Mouse (Mus musculus): ENCODE measurements around the gene Phactr4. TPM values are rescaled to one million over a fixed set of nuclear protein-coding genes. Genes with fewer than 3 reads are reported as not detected.

The Phactr4 gene
- polyA plus RNA-seq, 1 experiment from 2014 or later, result 27.5 TPM

DNA sequence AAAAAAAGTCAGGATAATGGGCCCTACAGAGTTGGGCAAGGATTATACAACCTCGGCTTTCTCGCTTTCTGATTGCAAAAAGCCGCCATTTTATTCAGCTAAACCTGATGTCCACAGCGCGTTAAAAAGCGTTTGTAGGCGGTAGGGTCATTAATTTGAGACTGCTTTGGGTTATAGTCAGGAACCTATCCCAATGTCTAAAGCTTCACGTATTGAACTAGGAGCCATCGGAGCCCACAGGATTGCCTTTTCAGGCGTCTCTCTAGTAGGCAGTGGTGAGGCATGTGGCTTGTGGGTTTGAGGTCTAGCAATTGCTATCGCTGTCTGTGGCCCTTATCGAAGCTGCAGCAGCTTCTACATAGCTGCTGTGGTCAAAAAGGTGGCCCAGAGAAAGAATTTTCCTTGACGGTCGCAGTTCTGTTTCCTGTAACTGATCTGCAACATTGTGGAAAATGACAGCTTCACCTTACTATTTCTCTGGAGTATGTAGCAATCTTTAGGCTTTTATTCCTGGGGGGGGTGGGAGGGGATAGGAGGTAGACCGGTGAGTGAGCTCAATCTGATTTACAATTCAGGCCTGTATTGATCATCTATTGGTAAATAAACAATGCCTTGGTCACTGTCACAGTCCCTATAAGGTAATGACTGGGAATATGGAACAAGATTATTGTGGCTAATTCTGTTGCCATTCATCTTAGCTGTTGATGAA lies 113.0 kb downstream of the Phactr4 start:
- Histone ChIP-seq H3K27me3 (ENCODE audit: control insufficient read depth, insufficient read depth, low read length) (no peaks in the 10 kb centered on the region), H3K4me2 (replicated peaks; ENCODE audit: low read depth, low read length) (peak overlapping the region; percentile 65), H3K27ac (ENCODE audit: low read length) (peak overlapping the region; percentile 93), H3K36me3 (ENCODE audit: control insufficient read depth, insufficient read depth, low read length) (peaks cover 29% of the 10 kb centered on the region), H3K4me1 (ENCODE audit: control insufficient read depth, insufficient read depth, low read length) (0 out of 2 replicates have a peak, but pooled peaks cover 4% of the 10 kb centered on the region), H3K4me3 (ENCODE audit: low read depth, low read length) (peak overlapping the region; percentile 89), H3K9ac (replicated peaks; ENCODE audit: low read depth, low read length) (peak overlapping the region; percentile 94), H3K9me3 (ENCODE audit: control insufficient read depth, low read depth, low read length) (no peaks in the 10 kb centered on the region)
- ATAC-seq (ENCODE audit: insufficient number of reproducible peaks, insufficient read depth, low FRiP score, low read depth), result no peak
- 2% methylated on average over 15 of the region's 15 CpGs for WGBS

DNA sequence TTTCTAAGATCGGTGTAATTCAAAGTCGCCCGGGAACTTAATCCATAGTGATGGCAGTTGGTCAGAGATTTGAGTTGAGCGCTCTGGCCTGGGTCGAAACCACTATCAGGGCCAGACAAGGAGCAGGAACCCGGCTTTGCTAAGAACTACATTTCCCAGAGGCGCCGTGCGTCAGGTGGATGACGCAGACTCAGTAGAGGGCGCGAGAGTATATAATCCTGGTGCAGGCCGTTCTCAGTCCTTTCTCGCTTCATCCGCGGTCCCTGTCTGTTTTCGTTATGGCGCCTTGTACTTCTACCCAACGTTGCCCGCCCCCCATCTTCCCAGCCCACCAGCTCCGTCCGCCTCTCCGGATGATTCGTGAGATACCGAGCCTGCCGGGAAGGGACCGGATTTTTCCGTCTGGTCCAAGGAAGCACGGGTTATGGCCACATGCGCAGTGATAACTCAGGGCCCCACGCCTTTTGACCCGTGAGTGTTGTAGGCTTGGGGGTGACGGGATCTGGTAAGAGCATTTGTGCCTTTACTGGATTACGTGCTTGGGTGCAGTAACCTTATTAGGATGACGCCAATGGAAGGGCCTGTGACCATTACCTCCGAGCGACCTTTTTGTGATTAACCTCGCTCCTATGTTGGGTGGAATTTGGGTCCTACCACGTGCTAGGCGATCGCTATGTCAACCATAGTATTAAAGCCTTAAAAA lies 113.7 kb downstream of the Phactr4 start:
- Histone ChIP-seq H3K4me1 (ENCODE audit: control insufficient read depth, insufficient read depth, low read length) (0 out of 2 replicates have a peak, but pooled peaks cover 4% of the 10 kb centered on the region), H3K4me2 (replicated peaks; ENCODE audit: low read depth, low read length) (peak overlapping the region; percentile 65), H3K27me3 (ENCODE audit: control insufficient read depth, insufficient read depth, low read length) (no peaks in the 10 kb centered on the region), H3K4me3 (ENCODE audit: low read depth, low read length) (peak overlapping the region; percentile 89), H3K36me3 (ENCODE audit: control insufficient read depth, insufficient read depth, low read length) (peaks cover 22% of the 10 kb centered on the region), H3K27ac (ENCODE audit: low read length) (peak overlapping the region; percentile 93), H3K9ac (replicated peaks; ENCODE audit: low read depth, low read length) (peak overlapping the region; percentile 94), H3K9me3 (ENCODE audit: control insufficient read depth, low read depth, low read length) (no peaks in the 10 kb centered on the region)
- ATAC-seq (ENCODE audit: insufficient number of reproducible peaks, insufficient read depth, low FRiP score, low read depth), result peak; percentile 90
- under 1% methylated on average over 41 of the region's 41 CpGs for WGBS

DNA sequence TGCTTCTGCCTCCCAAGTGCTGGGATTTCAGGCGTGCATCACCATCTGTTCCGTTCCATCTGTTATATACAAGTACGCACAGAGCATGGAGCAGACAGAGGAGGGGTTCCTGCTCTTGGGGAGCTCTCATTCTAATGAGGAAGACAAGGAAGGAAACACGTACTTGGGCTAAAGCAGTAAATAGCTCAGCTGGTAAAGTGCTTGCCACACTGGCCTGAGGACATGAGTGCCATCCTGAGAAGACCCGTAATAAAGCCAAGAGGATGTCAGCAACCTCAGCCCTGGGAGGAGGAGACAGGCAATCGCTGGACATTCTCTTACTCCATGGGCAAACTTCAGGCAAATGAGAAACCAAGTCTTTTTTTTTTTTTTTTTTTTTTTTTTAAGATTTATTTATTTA lies 116.3 kb downstream of the Phactr4 start:
- no peak overlapping the region for H3K27ac ChIP-seq (ENCODE audit: low read length)
- H3K9me3 ChIP-seq (ENCODE audit: control insufficient read depth, low read depth, low read length), result no peaks in the 10 kb centered on the region
- no peaks in the 10 kb centered on the region for H3K27me3 ChIP-seq (ENCODE audit: control insufficient read depth, insufficient read depth, low read length)
- H3K4me2 ChIP-seq (replicated peaks; ENCODE audit: low read depth, low read length), result no peak overlapping the region
- H3K9ac ChIP-seq (replicated peaks; ENCODE audit: low read depth, low read length), result no peak overlapping the region
- WGBS, result 77% methylated on average over 6 of the region's 6 CpGs
- H3K4me1 ChIP-seq (ENCODE audit: control insufficient read depth, insufficient read depth, low read length), result 0 out of 2 replicates have a peak, but pooled peaks cover 10% of the 10 kb centered on the region
- peaks cover 14% of the 10 kb centered on the region for H3K36me3 ChIP-seq (ENCODE audit: control insufficient read depth, insufficient read depth, low read length)
- ATAC-seq (ENCODE audit: insufficient number of reproducible peaks, insufficient read depth, low FRiP score, low read depth), result no peak
- no peak overlapping the region for H3K4me3 ChIP-seq (ENCODE audit: low read depth, low read length)

Small RNA genes lying within 50 kb of the gene (microRNA-seq; reads per million reads assigned to microRNA genes)
- gene Gm25707, result not detected

Other genes with a start within 250 kb of the Phactr4 start
- 114 TPM in 2 replicates for gene Ythdf2, start 210.2 kb downstream of the Phactr4 start, polyA plus RNA-seq (2014; fragmentation: Nextera tagmentation; extraction: Ambion mirVana)
- gene Gmeb1, start 160.9 kb downstream of the Phactr4 start, polyA plus RNA-seq (2014; fragmentation: Nextera tagmentation; extraction: Ambion mirVana), result 34.2 and 37.4 TPM in 2 replicates
- 34.8 and 36.2 TPM in 2 replicates for gene Taf12, start 148.1 kb downstream of the Phactr4 start, polyA plus RNA-seq (2014; fragmentation: Nextera tagmentation; extraction: Ambion mirVana)
- 2.2 and 2.6 TPM in 2 replicates for gene Rab42, start 119.1 kb downstream of the Phactr4 start, polyA plus RNA-seq (2014; fragmentation: Nextera tagmentation; extraction: Ambion mirVana)
- 68.3 and 74.8 TPM in 2 replicates for gene Trnau1ap, start 93.0 kb downstream of the Phactr4 start, polyA plus RNA-seq (2014; fragmentation: Nextera tagmentation; extraction: Ambion mirVana)
- 45.3 and 45.5 TPM in 2 replicates for gene Rcc1, start 68.9 kb downstream of the Phactr4 start, polyA plus RNA-seq (2014; fragmentation: Nextera tagmentation; extraction: Ambion mirVana)
- gene Med18, start 41.4 kb upstream of the Phactr4 start, polyA plus RNA-seq (2014; fragmentation: Nextera tagmentation; extraction: Ambion mirVana), result 18.8 and 22.8 TPM in 2 replicates
- gene Sesn2, start 88.0 kb upstream of the Phactr4 start, polyA plus RNA-seq (2014; fragmentation: Nextera tagmentation; extraction: Ambion mirVana), result 9.6 and 10.1 TPM in 2 replicates
- 1,247 and 1,358 TPM in 2 replicates for gene Atpif1, start 111.2 kb upstream of the Phactr4 start, polyA plus RNA-seq (2014; fragmentation: Nextera tagmentation; extraction: Ambion mirVana)
- 163 and 171 TPM in 2 replicates for gene Dnajc8, start 113.1 kb upstream of the Phactr4 start, polyA plus RNA-seq (2014; fragmentation: Nextera tagmentation; extraction: Ambion mirVana)
- 1.0 and 1.2 TPM in 2 replicates for gene Ptafr, start 141.6 kb upstream of the Phactr4 start, polyA plus RNA-seq (2014; fragmentation: Nextera tagmentation; extraction: Ambion mirVana)
- 30.4 and 32.3 TPM in 2 replicates for gene Eya3, start 216.5 kb upstream of the Phactr4 start, polyA plus RNA-seq (2014; fragmentation: Nextera tagmentation; extraction: Ambion mirVana)